Mouse (Mus musculus) fibroblast of lung, adult 2 months (primary cell): Measurements from ENCODE around the gene Fgf15.
"Not testable (repeated sequence)": the region's sequence is repeated elsewhere in the genome, so short reads cannot be mapped to it uniquely, and the experiment has no call there.

ENCODE experiments used
- DNase-seq: peaks from one replicate; pipeline ENCODE4 v3.0.0-alpha.2; 2011; ENCODE audit warnings: low read depth

Fgf15 gene

GRCm38 (mm10) chr7:144890661-144891060, 5.7 kb upstream of the Fgf15 start:
- not testable (repeated sequence) for DNase-seq

- DNase-seq = no peak
Observed at GRCm38 (mm10) chr7:144891863-144892262, 4.5 kb upstream of the Fgf15 start.

GRCm38 (mm10) chr7:144892322-144892721, 4.0 kb upstream of the Fgf15 start:
- no peak for DNase-seq

- DNase-seq = no peak
Observed at GRCm38 (mm10) chr7:144894191-144894590, 2.1 kb upstream of the Fgf15 start.

- no peak for DNase-seq
Observed at GRCm38 (mm10) chr7:144894706-144895105, 1.6 kb upstream of the Fgf15 start.

GRCm38 (mm10) chr7:144895305-144896111, 823 bp upstream of the Fgf15 start:
- DNase-seq = no peak

GRCm38 (mm10) chr7:144898506-144898905, 2.2 kb downstream of the Fgf15 start:
- no peak for DNase-seq

- DNase-seq = not testable (repeated sequence)
Observed at GRCm38 (mm10) chr7:144905514-144905913, 9.2 kb downstream of the Fgf15 start.

- DNase-seq = no peak
Observed at GRCm38 (mm10) chr7:144906708-144907397, 10.5 kb downstream of the Fgf15 start.

GRCm38 (mm10) chr7:144907793-144908192, 11.5 kb downstream of the Fgf15 start:
- DNase-seq = no peak

GRCm38 (mm10) chr7:144908705-144909104, 12.4 kb downstream of the Fgf15 start:
- no peak for DNase-seq

- no peak for DNase-seq
Observed at GRCm38 (mm10) chr7:144911121-144911520, 14.8 kb downstream of the Fgf15 start.

GRCm38 (mm10) chr7:144912897-144913296, 16.6 kb downstream of the Fgf15 start:
- DNase-seq = no peak

GRCm38 (mm10) chr7:144914296-144914947, 18.1 kb downstream of the Fgf15 start:
- DNase-seq = no peak

- DNase-seq = peak; percentile 86
Observed at GRCm38 (mm10) chr7:144914948-144915750, 18.8 kb downstream of the Fgf15 start, which contains the start of gene LTO1. TSS of gene LTO1 (plus strand) at chr7:144915100.

- no peak for DNase-seq
Observed at GRCm38 (mm10) chr7:144918823-144919222, 22.5 kb downstream of the Fgf15 start.

- DNase-seq = no peak
Observed at GRCm38 (mm10) chr7:144927591-144927990, 31.3 kb downstream of the Fgf15 start.

GRCm38 (mm10) chr7:144928009-144928888, 31.9 kb downstream of the Fgf15 start:
- DNase-seq = no peak

GRCm38 (mm10) chr7:144928889-144929210, 32.5 kb downstream of the Fgf15 start:
- DNase-seq = no peak

- no peak for DNase-seq
Observed at GRCm38 (mm10) chr7:144929506-144929905, 33.2 kb downstream of the Fgf15 start.

GRCm38 (mm10) chr7:144929931-144930330, 33.6 kb downstream of the Fgf15 start:
- no peak for DNase-seq
